Mouse (Mus musculus): Measurements from ENCODE around the gene Cabin1.

GRCm38 (mm10) chr10:75702494-75702893 lies 61.6 kb downstream of the Cabin1 start:
- TF ChIP-seq CTCF (IDR thresholded peaks at IDR 0.05) (no peak), EP300 (IDR thresholded peaks at IDR 0.05) (no peak)
